Mouse (Mus musculus): ENCODE data around the gene Nceh1.
"Not testable (repeated sequence)": the region's sequence is repeated elsewhere in the genome, so short reads cannot be mapped to it uniquely, and the experiment has no call there.

The Nceh1 gene

DNA sequence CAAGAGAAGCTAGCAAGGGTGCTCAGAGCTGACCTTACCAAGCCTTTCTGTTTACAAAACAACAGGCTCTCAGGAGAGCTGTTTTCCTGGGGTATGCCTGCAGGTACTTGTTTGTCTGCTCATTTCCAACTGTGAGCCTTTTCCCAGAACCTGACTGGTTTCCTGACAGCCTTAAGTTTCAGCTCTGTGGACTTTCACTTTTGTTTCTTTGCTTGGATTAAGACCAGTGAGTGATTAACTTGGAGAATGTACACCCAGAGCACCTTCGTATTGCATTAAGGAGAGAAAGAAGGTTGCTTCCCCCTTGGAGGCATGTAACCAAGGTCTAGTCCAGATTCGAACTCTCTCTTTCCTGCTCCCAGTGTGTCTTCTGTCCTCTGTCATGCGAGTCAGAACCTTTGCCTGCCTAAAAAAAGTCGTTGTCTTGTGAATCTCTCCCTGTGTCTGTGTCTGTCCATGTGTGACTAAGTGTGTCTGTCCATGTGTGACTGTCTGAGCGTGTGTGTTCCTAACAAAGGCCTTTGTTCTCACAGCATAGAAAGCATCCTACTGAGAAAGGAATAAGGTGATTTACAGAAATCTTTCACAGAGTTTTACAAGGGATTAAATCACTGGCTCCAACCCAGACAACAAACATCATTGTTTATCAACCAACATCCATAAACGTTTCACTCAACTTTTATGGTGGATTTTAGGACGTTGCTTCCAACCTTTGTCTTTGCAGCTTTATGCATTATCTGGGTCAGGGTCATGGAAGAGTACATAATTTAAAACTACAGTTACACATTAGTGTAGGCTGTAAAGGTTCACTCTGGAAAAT, 90.4 kb downstream of the Nceh1 start:
- ATAC-seq (ENCODE audit: insufficient number of reproducible peaks, low FRiP score, low TSS enrichment): no peak

- not testable (repeated sequence) for ATAC-seq (ENCODE audit: insufficient number of reproducible peaks, low FRiP score, low TSS enrichment)
These were observed 96.6 kb downstream of the Nceh1 start for GRCm38 (mm10) chr3:27279286-27279925.

GRCm38 (mm10) chr3:27280280-27280749, 97.5 kb downstream of the Nceh1 start:
- no peak for ATAC-seq (ENCODE audit: insufficient number of reproducible peaks, low FRiP score, low TSS enrichment)

DNA sequence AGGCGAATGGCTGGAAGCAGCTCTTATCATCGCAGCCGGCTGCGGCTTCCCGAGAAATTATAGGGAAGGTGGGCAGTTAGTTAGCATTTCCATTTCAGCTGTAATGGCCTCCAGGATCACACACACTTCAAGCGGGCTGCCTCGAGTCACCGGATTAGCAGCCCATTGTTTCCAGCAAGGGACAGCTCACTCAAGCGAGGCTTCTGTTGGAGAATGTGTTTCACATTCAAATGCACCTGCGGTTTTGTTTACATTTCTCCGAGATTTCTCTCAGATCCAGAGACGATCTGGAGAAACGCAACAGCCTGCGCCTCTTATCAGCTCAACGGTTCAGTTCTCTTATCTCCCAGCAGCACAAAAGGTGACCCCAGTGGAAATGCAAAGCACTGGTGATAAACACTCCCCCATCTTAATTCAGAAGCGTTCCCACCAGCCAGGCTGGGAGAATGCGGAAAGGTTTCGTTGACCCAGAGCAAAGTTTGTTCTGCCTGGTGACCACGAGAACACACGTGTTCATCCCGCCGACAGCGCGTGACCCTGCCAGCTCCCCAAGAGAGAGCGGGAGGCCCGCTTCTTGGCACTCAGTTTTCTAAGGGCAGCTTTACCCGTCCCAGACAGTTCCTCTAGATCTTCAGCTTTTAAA, 100.4 kb downstream of the Nceh1 start:
- ATAC-seq (ENCODE audit: insufficient number of reproducible peaks, low FRiP score, low TSS enrichment): no peak

GRCm38 (mm10) chr3:27283796-27284195, 101.0 kb downstream of the Nceh1 start:
- ATAC-seq (ENCODE audit: insufficient number of reproducible peaks, low FRiP score, low TSS enrichment): no peak

- ATAC-seq (ENCODE audit: insufficient number of reproducible peaks, low FRiP score, low TSS enrichment): no peak
These were observed 101.5 kb downstream of the Nceh1 start for GRCm38 (mm10) chr3:27284227-27284626.

- ATAC-seq (ENCODE audit: insufficient number of reproducible peaks, low FRiP score, low TSS enrichment): no peak
These were observed 102.3 kb downstream of the Nceh1 start for GRCm38 (mm10) chr3:27285072-27285471.

- no peak for ATAC-seq (ENCODE audit: insufficient number of reproducible peaks, low FRiP score, low TSS enrichment)
These were observed 105.5 kb downstream of the Nceh1 start for GRCm38 (mm10) chr3:27288301-27288700.

GRCm38 (mm10) chr3:27288909-27289308, 106.1 kb downstream of the Nceh1 start:
- ATAC-seq (ENCODE audit: insufficient number of reproducible peaks, low FRiP score, low TSS enrichment): no peak

DNA sequence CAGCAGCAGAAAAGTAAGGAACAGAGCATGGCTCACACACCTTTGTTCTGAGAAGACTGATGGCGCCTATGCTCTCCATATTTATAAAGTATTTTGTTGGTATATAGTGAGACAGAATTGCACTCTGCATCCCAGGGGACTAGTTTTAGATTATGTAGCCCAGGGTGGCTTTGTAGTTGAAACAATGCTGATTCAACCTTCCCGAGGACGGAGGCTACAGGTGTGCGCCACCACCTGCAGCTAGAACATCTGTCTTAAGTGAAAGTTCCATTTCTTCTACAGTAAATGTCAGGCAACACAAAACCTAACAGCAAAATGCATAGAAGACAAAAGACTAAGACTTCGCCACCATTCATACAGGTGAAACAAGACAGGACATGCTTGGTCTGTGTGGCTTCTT, 107.5 kb downstream of the Nceh1 start:
- ATAC-seq (ENCODE audit: insufficient number of reproducible peaks, low FRiP score, low TSS enrichment): no peak

- not testable (repeated sequence) for ATAC-seq (ENCODE audit: insufficient number of reproducible peaks, low FRiP score, low TSS enrichment)
These were observed 108.2 kb downstream of the Nceh1 start for GRCm38 (mm10) chr3:27290945-27291344.

GRCm38 (mm10) chr3:27291411-27291810, 108.6 kb downstream of the Nceh1 start:
- not testable (repeated sequence) for ATAC-seq (ENCODE audit: insufficient number of reproducible peaks, low FRiP score, low TSS enrichment)

DNA sequence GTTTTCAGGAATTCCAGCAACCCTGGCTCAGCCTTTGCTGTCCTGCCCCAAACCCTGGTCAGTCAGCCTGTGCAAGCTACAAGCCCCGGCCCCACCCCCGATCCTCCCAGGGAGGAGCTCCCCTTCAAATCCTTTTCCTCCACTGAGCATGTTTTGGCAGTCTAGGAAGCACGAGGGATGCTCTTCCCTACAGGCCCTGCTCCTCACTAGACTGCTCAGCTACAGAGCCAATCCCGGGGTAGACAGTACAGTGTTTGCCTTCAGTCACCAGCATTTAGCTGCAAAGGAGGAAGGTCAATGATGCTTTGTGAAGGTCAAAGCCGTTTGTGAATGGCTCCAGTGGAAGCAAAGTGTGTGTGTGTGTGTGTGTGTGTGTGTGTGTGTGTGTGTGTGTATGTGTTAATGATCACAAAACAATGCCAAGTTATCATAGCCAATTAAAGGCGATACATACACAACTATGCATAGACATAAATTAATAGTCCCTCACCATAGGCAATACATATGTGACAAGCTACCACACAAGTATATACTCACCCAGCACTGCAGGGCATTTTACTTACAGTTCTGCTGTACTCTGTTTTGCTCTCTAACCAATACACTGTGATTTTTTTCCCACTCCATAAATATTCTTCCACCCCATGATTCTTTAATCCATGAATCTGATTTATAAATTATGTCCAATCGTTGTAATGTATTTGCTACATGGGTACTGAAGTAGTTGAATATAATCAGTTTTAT, 111.0 kb downstream of the Nceh1 start:
- no peak for ATAC-seq (ENCODE audit: insufficient number of reproducible peaks, low FRiP score, low TSS enrichment)

- no peak for ATAC-seq (ENCODE audit: insufficient number of reproducible peaks, low FRiP score, low TSS enrichment)
These were observed 117.7 kb downstream of the Nceh1 start for GRCm38 (mm10) chr3:27300451-27300850.

DNA sequence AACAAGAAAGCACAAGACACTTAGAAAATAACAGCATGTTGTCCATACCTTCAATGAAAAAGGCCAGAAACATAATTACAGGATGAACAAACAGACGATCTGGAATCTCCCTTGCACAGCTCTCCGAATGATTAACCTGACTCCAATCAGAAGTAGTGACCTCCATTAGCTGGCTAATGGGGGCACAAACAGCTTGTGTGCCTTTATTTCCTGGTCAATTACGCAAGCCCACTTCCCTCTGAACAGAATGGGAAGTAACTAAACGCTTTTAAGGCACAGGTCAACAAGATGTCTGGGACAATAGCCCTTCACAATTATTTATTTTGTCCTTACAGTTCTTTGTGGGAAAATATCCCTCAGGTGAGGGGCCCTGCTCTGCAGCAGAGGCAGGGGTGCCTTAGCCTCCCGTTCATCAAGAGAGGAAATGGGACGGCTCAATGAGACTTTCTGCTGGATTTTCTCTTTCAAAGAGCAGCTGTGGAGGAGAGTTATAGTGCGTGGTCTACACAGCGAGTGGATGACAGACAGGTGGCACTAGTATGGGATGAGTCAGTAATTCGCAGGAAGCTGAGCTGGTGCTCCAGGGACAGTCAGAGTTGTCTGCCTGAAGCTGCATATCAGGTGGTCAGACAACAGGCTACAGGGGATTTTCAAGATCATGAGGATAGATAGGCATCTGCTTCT, 119.7 kb downstream of the Nceh1 start:
- ATAC-seq (ENCODE audit: insufficient number of reproducible peaks, low FRiP score, low TSS enrichment): no peak

DNA sequence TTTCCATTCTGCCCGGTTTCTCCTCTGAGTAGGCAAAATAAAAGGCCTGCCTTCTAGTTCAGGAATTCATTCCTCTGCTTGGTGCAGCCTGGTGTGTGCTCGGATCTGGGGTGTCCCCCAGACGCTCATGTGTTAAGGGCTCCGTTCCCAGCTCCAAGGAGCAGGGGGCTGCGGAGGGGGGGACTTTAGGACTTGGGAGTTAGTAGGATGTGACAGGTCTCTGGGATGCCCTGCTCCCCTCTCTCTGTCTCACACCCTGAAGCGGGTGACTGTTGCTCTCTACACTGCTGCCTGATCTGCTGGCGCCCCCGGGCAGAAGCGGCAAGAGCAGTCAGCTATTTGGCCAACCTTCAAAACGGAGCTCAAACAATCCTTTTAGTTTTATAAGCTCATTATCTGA, 124.0 kb downstream of the Nceh1 start:
- ATAC-seq (ENCODE audit: insufficient number of reproducible peaks, low FRiP score, low TSS enrichment): no peak

GRCm38 (mm10) chr3:27310973-27311372, 128.2 kb downstream of the Nceh1 start:
- ATAC-seq (ENCODE audit: insufficient number of reproducible peaks, low FRiP score, low TSS enrichment): no peak

GRCm38 (mm10) chr3:27311475-27311874, 128.7 kb downstream of the Nceh1 start:
- no peak for ATAC-seq (ENCODE audit: insufficient number of reproducible peaks, low FRiP score, low TSS enrichment)

DNA sequence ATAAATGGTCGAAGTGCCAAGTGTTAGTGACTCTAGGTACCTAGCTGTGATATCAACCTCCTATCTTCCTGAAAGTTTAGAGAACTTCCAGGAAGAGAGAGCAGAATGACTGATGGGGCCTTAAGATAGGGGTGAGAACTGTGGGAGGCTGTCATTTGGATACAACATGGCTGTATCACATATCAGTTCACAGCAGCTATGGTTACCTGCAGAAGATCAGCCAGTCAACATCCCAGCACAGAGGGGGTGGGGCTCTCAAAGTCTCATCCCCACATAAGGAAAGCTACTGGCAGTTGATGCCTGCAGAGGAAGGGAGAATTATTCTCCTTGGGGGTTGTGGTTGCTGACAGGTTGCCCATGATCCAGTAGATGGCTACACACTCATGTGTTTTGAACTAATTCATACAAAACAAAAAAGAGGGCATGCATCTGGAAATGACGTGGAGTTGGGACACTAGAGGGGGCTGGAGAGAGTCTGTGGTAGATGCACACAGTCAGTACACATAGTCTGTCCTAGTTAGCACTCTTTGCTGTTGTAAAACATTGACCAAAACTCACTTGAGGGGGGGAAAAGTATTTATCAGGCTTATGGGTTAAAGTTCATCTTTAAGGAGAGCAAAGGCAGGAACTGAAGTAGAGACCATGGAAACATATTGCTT, 131.9 kb downstream of the Nceh1 start:
- no peak for ATAC-seq (ENCODE audit: insufficient number of reproducible peaks, low FRiP score, low TSS enrichment)
